ENCODE assay signal across 9 mouse cellular contexts in the genomic region with DNA sequence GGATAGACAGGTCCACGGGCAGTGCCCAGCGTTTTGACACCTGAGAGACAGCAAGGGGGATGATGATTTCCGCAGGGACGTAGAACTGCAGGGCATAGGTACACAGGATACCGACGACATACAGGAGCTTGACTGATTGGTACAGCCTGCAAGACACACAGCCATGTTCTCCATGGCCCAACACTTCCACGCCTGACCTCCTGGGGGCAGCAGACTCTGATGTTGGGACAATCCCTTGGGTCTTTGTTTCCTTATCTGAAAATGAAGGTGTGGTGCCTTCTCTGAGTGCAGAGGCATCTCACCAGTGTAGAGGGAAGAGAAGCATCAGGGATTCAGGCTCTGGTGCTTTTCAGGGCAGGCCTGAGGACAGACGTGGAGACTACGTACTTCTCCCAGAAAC. TPM values are rescaled to one million over a fixed set of nuclear protein-coding genes. Genes with fewer than 3 reads are reported as not detected.
DNase-seq lines count a peak whose midpoint lies in the region; ATAC-seq and TF ChIP-seq lines count a peak whose summit lies in the region.
"Had no signal": no experiment of that assay in that cellular context is flagged by ENCODE, and none has a peak within 500 bp of the region (broad histone marks: within the 10 kb centered on the region; RNA-seq: fewer than 3 reads in every experiment).

No protein-coding gene starts in this region.

- no peaks in the 10 kb centered on the region for H3K4me1 ChIP-seq in forebrain, postnatal 0 days (ENCODE audit: insufficient read depth)
- no peaks in the 10 kb centered on the region for H3K4me1 ChIP-seq in forebrain, embryonic 12.5 days
- H3K4me1 ChIP-seq in midbrain, postnatal 0 days (ENCODE audit: insufficient read depth, low read length): no peaks in the 10 kb centered on the region

- H3K4me2 ChIP-seq in forebrain, postnatal 0 days (ENCODE audit: low read depth): no peak overlapping the region
- H3K4me2 ChIP-seq in forebrain, embryonic 12.5 days: no peak overlapping the region
- H3K4me2 ChIP-seq in midbrain, postnatal 0 days (ENCODE audit: low read depth, low read length, poor library complexity, severe bottlenecking): no peak overlapping the region

- no peaks in the 10 kb centered on the region for H3K27me3 ChIP-seq in forebrain, postnatal 0 days (ENCODE audit: insufficient read depth, low read length)
- H3K27me3 ChIP-seq in forebrain, embryonic 12.5 days: no peaks in the 10 kb centered on the region
- no peaks in the 10 kb centered on the region for H3K27me3 ChIP-seq in midbrain, postnatal 0 days (ENCODE audit: insufficient read depth, low read length)

- peak; percentile 54 for TF ChIP-seq CTCF in forebrain, postnatal 0 days (IDR thresholded peaks at IDR 0.05; ENCODE audit: low read depth)
- peak; percentile 55 for TF ChIP-seq CTCF in midbrain, postnatal 0 days (IDR thresholded peaks at IDR 0.05)

- no peak overlapping the region for H3K4me3 ChIP-seq in forebrain, postnatal 0 days (ENCODE audit: low read depth, low read length)
- no peak overlapping the region for H3K4me3 ChIP-seq in forebrain, embryonic 12.5 days (replicated peaks)
- H3K4me3 ChIP-seq in midbrain, postnatal 0 days (ENCODE audit: low read depth, low read length): no peak overlapping the region

- 57% methylated on average over 9 of the region's 9 CpGs for WGBS in forebrain, postnatal 0 days
- 51% methylated on average over 9 of the region's 9 CpGs for WGBS in forebrain, embryonic 12.5 days
- 50% methylated on average over 9 of the region's 9 CpGs for WGBS in midbrain, postnatal 0 days

- no peak overlapping the region for H3K9ac ChIP-seq in forebrain, postnatal 0 days
- H3K9ac ChIP-seq in forebrain, embryonic 12.5 days: no peak overlapping the region
- no peak overlapping the region for H3K9ac ChIP-seq in midbrain, postnatal 0 days (replicated peaks; ENCODE audit: low read length, poor library complexity, severe bottlenecking)

- H3K9me3 ChIP-seq in forebrain, postnatal 0 days (ENCODE audit: low read length): no peaks in the 10 kb centered on the region
- no peaks in the 10 kb centered on the region for H3K9me3 ChIP-seq in forebrain, embryonic 12.5 days
- H3K9me3 ChIP-seq in midbrain, postnatal 0 days (ENCODE audit: low read length): no peaks in the 10 kb centered on the region

- no peak overlapping the region for H3K27ac ChIP-seq in forebrain, postnatal 0 days (ENCODE audit: low read depth, low read length)
- no peak overlapping the region for H3K27ac ChIP-seq in forebrain, embryonic 12.5 days
- H3K27ac ChIP-seq in midbrain, postnatal 0 days (ENCODE audit: low read depth, low read length): no peak overlapping the region

- intact Hi-C loops in left cerebral cortex, postnatal 10 days (cut with DNase I): no loop called here

- ATAC-seq in forebrain, postnatal 0 days: no peak
- ATAC-seq in forebrain, embryonic 12.5 days (ENCODE audit: low FRiP score): no peak
- ATAC-seq in midbrain, postnatal 0 days (ENCODE audit: low FRiP score): no peak

- no peak for DNase-seq in forebrain, postnatal 0 days
- DNase-seq in 416B (ENCODE audit: low read depth): peak; percentile 79
- peak; percentile 50 for DNase-seq in adipocyte (ENCODE audit: low spot score)
- peak; percentile 14 to 83 for DNase-seq in frontal cortex, adult 2 months (ENCODE audit: extremely low spot score in 1 of 2, low spot score in 1 of 2)
- peak; percentile 23 to 52 for DNase-seq in left cerebral cortex, postnatal 10 days (ENCODE audit: extremely low spot score in 1 of 2, low spot score in 2 of 2)
- peak; percentile 19 for DNase-seq in midbrain, postnatal 0 days (ENCODE audit: low spot score)
- DNase-seq in thymus, postnatal 10 days (ENCODE audit: low spot score in 2 of 2): peak; percentile 46 to 66

- no peaks in the 10 kb centered on the region for H3K36me3 ChIP-seq in forebrain, postnatal 0 days (ENCODE audit: insufficient read depth)
- no peaks in the 10 kb centered on the region for H3K36me3 ChIP-seq in forebrain, embryonic 12.5 days (replicated peaks)
- no peaks in the 10 kb centered on the region for H3K36me3 ChIP-seq in midbrain, postnatal 0 days (ENCODE audit: insufficient read depth, low read length)

RNA-seq across cellular contexts. Expression of a gene that starts 11.2 kb away (rescaled TPM):
- not detected in 2 replicates for total RNA-seq in forebrain, postnatal 0 days (2014; rRNA removed)
- polyA plus RNA-seq in forebrain, postnatal 0 days (2015; fragmentation: Nextera tagmentation; extraction: Ambion mirVana): not detected in 2 replicates
- polyA plus RNA-seq in forebrain, embryonic 12.5 days (2016; fragmentation: Nextera tagmentation; extraction: Ambion mirVana): not detected in 2 replicates
- not detected in 2 replicates for polyA plus RNA-seq in frontal cortex, adult 2 months (2012; rRNA removed)
- total RNA-seq in left cerebral cortex, postnatal 10 days (2021): not detected
- total RNA-seq in midbrain, postnatal 0 days (2014; rRNA removed): not detected in 2 replicates
- polyA plus RNA-seq in midbrain, postnatal 0 days (2015; fragmentation: Nextera tagmentation; extraction: Ambion mirVana): not detected in 2 replicates
- polyA plus RNA-seq: limb, embryonic 14.5 days had no signal

RNA-seq across cellular contexts. Expression of a gene that starts 22.2 kb away (rescaled TPM):
- total RNA-seq in forebrain, postnatal 0 days (2014; rRNA removed): 0.69 and 1.4 TPM in 2 replicates
- polyA plus RNA-seq in forebrain, postnatal 0 days (2015; fragmentation: Nextera tagmentation; extraction: Ambion mirVana): 0.08 and 0.40 TPM in 2 replicates
- not detected in 2 replicates for polyA plus RNA-seq in forebrain, embryonic 12.5 days (2016; fragmentation: Nextera tagmentation; extraction: Ambion mirVana)
- 2.0 and 2.5 TPM in 2 replicates for polyA plus RNA-seq in frontal cortex, adult 2 months (2012; rRNA removed)
- under 1 TPM; 0.17 to 0.63 TPM for total RNA-seq in left cerebral cortex, postnatal 10 days (2021)
- 0.27 and 0.61 TPM in 2 replicates for total RNA-seq in midbrain, postnatal 0 days (2014; rRNA removed)
- polyA plus RNA-seq in midbrain, postnatal 0 days (2015; fragmentation: Nextera tagmentation; extraction: Ambion mirVana): 0.52 and 0.79 TPM in 2 replicates

RNA-seq across cellular contexts. Expression of a gene that starts 41.5 kb away (rescaled TPM):
- total RNA-seq in forebrain, postnatal 0 days (2014; rRNA removed): 14.1 and 19.0 TPM in 2 replicates
- 1.0 and 1.5 TPM in 2 replicates for polyA plus RNA-seq in forebrain, postnatal 0 days (2015; fragmentation: Nextera tagmentation; extraction: Ambion mirVana)
- polyA plus RNA-seq in forebrain, embryonic 12.5 days (2016; fragmentation: Nextera tagmentation; extraction: Ambion mirVana): 1.2 and 1.3 TPM in 2 replicates
- polyA plus RNA-seq in frontal cortex, adult 2 months (2012; rRNA removed): 33.7 and 34.5 TPM in 2 replicates
- 10 to 100 TPM; 58.5 to 59.0 TPM for total RNA-seq in left cerebral cortex, postnatal 10 days (2021)
- total RNA-seq in midbrain, postnatal 0 days (2014; rRNA removed): 27.6 and 31.8 TPM in 2 replicates
- 2.5 and 2.8 TPM in 2 replicates for polyA plus RNA-seq in midbrain, postnatal 0 days (2015; fragmentation: Nextera tagmentation; extraction: Ambion mirVana)
